Mouse (Mus musculus) layer of hippocampus, postnatal 36 days (tissue): ENCODE data around the gene Inpp5d. TPM values are rescaled to one million over a fixed set of nuclear protein-coding genes. Genes with fewer than 3 reads are reported as not detected.
A peak's percentile ranks its signal among the peaks of the same experiment; 100 is the strongest.

Experiments used
- DNase-seq, 2 experiments: peaks; one replicate each; pipeline ENCODE4 v3.0.0; 2022
- total RNA-seq, 2 experiments: library from RNA; stranded (reverse); gene quantifications; 2 replicates each; pipeline ENCODE4 v1.2.3; 2021

The Inpp5d gene
- 10 to 100 TPM; 14.8 to 20.7 TPM for total RNA-seq

DNA sequence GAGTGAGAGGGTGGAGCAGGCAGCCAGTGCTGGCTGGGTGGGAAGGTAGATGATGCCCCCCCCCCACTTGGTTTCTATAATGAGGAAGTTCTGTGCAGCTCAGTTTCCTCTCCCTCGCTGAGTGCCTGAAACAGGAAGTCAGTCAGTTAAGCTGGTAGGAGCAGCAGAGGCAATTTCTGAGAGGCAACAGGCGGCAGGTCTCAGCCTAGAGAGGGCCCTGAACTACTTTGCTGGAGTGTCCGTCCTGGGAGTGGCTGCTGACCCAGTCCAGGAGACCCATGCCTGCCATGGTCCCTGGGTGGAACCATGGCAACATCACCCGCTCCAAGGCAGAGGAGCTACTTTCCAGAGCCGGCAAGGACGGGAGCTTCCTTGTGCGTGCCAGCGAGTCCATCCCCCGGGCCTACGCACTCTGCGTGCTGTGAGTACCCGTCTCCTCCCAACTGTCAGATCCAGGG lies at the start of gene Inpp5d:
TSS of gene Inpp5d (plus strand) at position 102 of the 458 bp plus-strand sequence.
- DNase-seq = no peak

DNA sequence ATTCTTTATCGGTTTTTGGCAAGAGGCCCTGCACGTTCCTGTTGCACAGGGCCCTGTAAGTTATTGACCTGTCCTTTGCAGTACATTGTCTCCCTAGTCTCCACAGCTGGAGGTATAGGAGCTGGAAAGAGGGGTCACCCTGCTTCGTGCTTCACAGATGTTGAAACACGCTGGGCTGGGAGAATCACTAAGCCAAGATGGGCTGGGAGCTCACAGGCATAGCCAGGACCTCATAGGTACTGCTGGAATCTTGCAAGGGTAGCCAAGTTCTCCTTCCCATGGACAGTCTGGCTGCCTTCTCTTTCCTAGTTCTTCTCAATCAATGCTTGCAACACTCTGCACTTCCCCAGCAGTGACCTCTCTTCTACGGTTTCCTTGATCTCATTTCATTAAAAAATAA lies 46.9 kb upstream of the Inpp5d start:
- DNase-seq = no peak

DNA sequence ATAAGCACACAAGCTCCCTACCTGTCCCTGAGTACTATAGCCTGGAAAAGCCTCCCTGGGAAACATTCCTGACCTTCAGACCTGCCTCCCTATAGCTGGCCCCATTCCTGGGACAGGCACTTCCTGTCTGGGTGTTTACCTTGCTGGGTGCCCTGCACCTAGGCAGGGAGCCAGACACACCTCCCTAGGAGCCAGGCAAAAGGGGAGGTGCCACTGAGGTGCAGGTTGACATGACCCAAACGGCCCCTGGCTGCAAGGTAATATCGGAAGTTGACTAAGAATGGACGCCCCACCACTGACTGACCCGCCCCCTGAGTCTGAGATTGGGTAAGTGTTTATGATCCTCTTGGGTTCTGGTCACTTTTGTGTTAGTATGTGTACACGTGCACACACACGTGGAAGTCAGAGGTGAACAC lies 46.3 kb upstream of the Inpp5d start, which contains the start of gene Ngef:
TSS of gene Ngef (minus strand) at position 71 of the 416 bp plus-strand sequence.
- DNase-seq = no peak

DNA sequence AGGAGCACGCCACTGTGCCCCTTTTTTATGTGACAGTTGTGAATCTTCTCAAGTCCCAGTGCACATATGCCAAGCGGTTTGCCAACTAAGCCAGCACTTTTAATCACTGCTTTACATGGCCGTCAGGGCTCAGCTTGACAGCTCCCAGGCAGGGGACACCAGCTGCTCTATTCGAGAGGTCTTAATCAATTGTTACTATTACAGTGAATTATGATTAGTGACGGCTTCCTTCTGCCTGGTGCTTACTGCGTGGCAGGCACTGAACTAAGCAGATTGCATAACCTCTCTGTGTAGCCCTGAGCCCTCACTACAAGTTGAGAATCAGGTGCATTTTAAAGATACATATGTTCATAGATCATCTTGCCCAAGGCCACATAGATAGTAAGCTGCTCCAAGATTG lies 45.8 kb upstream of the Inpp5d start:
- peak; percentile 5 to 9 for DNase-seq

DNA sequence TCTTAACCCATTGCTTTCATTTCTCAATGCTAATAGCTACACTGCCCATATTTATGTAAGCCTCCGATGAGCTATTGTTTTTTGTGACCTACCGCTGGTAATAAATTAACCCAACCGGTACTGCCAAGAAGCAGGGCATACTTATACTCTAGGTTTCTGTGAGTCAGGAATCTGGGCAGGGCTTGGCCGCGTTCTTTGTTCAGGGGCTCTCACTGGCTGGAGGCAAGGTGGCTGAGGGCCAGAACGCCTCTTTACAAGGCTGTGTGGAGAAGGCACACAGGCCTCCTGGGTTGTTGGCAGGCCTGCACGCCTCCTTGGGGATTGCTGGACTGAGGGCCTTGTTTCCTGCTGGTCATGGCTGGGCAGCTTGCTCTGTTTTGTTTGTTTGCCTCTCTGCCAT lies 45.3 kb upstream of the Inpp5d start:
- peak; percentile 15 to 63 for DNase-seq

DNA sequence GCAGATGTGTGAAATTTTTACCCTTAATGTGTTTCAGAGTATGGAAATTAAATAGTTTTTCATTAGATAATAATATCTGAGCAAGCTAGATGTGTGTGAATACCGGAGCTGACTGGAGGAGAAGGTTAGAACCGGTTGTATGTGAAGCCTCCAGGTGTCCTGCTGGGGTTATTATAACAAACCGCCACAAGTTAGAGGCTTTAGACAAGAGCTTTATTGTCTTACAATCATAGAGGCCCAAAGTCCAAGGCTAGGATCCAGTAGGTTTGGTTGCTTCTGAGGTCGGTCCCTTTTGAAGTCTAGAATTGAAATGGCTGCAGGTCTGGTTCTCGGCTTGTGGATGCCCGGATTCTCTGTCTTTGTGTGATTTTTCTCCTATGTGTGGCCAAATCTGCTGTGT lies 41.1 kb upstream of the Inpp5d start:
- DNase-seq = no peak

DNA sequence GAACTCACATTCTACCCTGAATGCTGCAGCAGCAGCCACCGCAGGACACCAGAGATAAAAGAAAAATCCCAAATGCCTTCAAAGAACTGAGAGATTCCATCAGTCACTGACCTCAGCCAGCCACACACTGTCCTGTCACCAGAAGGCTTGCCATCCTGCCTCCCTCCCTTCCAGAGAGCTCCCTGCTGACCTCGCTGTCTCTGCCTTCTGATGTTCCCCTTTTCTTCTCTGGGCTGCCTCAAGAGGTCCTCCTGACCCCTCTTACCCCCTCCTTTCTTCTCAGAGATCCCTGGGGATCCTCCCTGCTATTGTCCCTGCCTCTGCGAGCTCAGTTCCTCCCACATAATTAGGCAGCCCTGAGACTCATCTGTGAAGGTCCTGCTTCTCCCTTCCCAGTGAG lies 39.3 kb upstream of the Inpp5d start:
- DNase-seq = no peak

DNA sequence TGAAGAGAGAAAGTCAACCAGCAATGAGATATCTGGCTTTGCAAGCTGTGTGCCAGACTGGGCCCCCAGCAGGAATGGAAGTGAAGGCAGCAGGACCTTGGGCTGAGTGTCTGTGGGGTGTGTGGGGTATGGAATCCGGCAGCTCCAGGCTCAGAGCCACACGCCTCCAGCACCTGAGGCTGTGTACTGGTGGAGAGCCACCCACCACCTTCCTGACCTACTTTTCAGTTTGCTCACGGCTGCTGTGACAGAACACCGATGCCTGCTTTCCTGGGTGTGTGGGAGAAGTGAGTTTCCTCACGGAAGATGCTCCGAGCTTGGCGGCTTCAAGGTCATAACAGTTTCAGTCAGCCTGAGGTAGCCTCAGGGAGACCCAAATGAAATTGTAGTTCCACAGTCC lies 30.9 kb upstream of the Inpp5d start:
- no peak for DNase-seq

DNA sequence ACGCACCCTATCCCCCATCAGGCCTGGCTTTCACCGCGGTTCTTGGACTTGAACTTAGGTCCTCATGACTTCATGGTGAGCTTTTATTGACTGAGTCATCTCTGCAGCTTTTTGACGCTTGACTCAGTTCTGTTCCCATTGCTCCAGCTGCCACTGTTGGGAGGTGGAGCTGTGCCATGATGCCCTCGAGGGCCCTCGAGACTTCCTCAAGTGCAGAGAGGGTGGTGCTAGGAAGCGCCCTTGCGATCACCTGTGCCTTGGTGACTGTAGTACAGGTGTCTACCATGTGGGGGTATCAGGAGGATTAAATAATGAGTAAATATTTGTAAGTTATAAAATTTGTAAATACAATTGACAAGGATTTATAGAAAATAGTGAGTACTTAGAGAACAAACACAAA lies 30.1 kb upstream of the Inpp5d start:
- DNase-seq = no peak

DNA sequence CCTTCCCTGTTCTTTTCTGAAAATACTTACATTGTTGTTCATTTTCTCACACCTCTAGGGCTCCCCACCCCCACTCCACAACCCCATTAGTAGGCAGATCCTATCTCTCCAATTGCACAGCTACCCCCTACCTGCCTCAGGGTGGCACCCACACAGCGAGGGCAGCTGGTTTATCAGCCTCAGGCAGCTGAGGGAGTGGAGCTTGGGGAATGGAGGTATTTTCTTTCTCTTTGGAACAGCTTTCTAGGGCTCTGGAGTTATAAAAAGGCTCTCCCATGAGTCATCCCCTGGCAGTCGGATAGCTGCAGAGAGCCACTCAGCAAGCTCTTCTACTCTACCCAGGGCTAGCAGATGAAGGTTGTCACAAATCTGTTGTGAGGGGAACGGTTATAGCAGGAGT lies 25.9 kb upstream of the Inpp5d start:
- DNase-seq = peak; percentile 16 to 26

DNA sequence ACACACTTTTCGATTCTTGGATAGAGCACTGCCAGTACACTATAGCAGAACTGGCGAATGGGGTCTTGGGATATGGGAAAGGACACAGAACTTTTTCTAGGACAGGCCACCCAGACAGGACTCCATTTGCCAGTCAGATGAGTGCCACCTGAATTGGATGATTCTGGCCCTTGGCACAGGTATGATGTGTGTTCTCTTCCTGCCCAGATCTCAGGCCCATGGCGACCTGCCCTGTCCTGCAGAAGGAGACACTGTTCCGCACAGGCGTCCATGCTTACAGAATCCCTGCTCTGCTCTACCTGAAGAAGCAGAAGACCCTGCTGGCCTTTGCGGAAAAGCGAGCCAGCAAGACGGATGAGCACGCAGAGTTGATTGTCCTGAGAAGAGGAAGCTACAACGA lies 25.4 kb upstream of the Inpp5d start:
- no peak for DNase-seq

DNA sequence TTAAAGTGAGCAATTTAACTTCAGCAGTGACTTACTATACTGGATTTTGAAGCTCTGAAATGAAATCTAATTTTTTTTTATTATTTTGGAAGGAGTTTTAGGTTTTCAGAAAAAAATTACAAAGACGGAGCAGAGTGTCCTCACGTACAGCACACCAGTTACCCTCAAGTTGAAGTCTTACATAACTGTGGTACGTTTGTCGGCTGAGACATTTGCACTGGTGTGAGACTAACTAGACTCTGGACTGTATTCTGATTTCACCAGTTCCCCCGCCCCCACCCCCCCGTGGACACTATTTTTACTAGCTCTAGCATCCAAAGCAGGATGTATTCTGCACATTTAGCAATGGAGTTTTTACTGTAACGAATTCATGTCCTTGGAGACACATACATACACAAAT lies 19.6 kb upstream of the Inpp5d start:
- no peak for DNase-seq

DNA sequence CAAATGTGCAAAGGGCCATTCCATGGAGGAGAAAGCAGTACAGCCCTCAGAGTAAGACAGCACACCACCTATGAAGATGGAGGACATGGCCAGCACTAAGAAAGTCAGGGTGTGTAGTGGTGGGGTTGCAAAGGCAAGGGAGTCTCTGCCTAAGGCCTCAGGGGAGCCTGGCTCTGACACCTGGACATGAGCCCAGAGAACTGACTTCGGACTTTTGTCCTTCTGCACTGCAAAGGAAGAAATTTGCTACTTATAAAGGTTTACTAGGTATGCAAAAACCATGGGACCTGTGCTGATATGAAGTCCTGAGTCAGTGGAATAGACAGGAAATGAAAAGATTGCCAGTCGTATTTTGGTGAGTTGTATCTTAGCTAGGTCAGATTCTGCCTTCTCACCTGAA lies 18.3 kb upstream of the Inpp5d start:
- DNase-seq = no peak

DNA sequence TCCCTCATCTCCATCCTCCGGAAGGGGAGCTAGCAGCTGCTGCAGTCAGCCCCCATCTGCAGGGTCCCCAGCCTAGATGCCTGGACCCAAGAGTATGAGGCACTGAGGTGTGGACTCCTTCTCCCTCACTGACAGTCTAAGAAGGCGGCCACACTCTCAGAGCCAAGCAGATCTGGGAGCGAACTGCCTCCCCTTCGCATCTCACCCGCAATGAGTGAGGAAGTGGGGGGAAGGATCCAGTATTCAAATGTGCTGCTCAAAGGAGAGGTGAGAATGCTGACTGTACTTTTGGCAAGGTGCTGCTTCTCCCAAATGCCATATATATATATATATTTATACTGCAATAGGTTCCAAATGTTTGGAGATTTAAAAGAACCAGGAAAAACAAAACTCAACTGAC lies 16.7 kb upstream of the Inpp5d start:
- DNase-seq = no peak

DNA sequence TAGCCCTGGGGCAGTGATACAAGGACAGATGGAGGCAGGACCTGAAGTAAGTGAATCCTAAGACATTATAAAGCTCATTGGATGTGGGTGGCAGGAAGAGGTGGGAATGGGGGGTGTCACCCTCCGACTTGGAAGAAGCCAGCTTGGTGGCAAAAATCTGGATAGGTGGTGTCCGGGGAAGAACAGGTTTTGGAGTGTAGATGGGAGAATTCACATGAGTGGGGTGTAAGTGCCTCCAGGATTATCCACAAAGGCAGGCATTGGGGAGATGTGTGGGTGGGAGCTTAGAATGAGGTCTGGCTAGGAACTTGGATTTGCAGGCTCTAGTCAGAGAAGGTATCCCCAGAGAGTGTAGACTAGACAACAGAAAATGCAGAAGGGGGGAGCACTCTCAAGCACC lies 14.8 kb upstream of the Inpp5d start:
- DNase-seq = no peak

DNA sequence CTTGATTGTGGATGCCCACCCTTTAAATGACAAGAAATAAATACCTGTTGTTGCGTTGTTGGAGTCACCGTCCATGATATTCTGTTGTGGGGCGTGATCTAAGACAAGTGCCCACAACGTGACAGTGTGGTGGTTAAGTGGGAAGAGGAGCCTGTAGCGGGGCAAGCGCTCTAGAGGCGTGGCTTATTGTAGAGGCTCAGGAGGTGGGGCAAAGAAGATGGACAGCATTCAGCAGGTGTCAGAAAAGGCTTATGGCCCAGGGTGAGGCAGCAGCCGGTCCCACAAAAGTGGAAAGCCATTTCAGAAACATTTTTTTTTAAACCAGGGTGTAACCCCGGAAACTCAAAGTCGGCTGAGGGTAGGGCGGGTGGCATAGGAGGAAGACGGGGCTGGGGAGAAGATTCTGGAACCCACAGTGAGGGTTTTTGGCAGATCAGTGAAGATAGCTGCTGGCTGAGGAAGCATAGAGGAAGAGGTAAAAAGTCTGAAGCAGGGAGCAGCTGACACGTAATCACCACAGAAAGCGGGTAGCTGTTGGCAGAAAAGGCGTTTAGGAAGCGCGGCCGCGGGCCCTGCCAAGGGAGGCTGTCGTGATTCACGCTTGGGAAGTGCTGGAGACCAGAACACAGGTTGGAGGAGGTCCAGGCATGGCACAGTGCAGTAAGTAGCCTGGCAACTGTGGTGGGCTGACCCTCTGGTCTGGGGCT lies 12.6 kb upstream of the Inpp5d start:
- DNase-seq = peak; percentile 67 to 70

DNA sequence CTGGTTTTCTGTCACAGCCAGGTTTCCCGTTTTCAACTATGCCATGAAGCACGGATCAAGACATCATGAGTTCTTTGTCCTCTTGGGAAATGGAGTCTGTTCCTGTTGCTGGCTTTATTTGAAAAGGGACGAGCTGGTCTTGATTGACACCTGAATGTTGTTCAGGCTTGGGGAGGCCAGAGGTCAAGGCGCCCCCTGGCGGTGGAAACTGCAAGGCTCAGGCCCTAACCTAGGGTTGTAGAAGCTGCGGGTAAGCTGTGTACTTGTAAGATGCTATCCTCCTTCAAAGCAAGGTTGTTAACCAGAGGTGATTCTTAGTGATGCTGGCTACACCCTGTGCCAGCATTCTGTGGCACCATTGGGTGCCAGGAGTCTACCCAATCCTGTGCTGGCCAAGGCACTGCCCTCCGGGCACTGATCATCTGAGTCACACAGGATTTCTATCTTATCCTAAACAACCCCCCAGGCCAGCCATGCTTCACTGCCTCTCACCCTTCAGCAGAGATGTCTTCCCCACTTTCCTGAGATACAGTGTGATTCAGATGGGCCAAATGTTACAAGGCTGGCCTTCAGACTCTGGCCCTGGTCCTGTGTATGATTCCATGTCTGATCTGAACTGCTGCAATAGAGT lies 11.6 kb upstream of the Inpp5d start:
- DNase-seq = peak in 1 of 2 experiments; percentile 21

DNA sequence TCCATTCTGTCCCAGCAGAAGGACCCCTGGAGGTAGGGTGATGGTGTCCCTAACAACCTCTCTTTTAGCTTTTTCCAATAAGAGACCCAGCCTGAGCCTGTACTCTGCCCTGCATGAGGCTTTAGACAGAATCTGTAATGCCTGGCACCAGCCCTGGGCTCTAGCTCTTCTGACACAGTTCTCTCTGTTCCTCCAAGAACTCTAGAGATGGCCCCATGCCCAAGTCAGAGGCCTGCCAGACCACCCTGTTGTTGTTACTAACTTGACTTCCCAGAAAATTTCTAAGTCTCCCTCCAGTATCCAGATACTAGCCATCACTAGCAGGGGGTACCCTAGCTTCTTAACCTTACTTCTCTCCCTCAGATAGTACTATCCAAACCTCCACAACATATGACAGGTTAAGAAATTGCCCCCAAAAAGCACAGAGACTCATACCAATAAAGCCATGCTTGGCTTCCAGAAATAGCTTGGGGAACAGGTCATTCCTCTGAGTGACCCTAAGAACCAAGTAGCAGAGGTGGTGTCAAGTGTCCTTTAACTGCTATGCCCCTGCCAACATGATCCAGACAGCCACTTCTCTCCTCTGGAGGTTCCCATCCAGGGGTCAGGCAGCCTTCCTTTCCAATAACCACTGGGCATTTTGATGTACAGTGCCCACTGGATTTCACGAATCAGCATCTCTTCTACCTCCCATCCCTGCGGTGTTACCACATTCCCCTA lies 5.4 kb upstream of the Inpp5d start:
- no peak for DNase-seq

DNA sequence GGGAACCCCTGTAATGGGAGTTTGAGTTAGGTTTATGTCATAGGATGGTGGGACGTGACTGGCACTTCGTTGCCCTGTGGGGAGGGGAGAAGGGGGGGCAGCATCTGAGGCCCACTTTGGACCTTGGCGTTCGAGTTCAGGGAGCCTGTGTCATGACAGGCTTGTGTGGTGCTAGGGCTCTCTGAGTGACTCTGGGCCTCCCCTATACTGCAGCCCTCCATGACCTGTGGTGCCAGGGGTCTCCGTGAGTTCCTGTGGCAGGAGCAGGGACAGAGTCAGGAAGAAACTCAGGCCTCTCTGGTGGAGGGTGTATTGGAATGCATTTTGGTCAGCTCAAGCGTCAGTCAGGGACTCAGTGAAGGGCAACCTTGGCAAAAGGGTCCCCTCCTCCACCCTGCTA lies 581 bp downstream of the Inpp5d start:
- no peak for DNase-seq

DNA sequence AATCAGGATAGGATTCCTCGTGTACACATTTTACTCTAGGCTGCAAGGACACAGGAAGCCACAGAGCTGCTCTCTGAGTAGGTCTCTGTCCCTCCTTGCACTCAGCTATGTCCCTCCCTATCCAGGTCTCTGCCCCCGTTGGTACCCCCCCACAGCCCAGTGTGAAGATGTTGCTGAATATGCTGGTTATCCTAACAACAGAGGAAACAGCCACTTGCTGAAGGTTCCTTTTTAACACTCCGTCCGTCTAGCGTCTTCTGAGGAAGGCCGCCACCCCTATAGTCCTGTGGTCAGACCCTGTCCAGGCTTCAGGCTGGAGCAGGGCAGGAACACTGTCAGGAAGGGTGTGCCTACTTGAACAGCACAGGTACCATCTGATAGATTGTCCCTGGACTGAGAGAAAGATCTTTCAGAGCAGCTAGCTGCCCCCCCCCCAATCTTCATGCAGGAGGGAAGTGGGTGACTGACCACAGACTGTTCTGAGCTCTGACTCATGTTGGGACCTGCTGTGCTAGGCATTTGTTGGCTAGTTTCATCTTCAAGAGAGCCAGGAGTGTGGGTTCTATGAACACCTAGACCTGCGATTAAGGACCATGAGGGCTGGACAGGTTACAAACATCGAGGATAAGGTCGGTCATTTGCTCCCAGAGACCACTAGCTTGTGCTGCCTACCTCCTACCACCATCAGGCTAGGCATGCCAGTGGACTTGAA lies 1.2 kb downstream of the Inpp5d start:
- no peak for DNase-seq

DNA sequence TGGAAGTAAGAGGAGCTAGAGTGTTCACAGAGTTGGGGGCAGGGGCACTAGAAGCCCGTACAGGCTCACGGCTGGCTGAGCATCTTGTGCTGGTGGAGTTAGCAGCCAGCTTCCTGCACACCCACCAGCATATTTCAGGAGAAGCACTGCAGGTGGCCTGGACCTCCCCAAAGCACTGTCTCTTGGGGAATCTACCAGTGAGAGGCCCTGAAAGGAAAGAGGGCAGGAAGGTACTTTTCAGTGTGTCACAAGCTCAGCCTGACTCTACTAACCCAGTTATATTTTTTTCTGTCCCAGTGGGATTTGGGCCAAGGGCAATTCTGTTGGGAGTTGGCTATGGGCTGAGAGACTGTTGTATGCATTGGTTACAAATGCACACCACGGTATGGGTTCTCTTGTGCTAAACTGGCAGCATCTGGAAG lies 1.8 kb downstream of the Inpp5d start:
- no peak for DNase-seq

DNA sequence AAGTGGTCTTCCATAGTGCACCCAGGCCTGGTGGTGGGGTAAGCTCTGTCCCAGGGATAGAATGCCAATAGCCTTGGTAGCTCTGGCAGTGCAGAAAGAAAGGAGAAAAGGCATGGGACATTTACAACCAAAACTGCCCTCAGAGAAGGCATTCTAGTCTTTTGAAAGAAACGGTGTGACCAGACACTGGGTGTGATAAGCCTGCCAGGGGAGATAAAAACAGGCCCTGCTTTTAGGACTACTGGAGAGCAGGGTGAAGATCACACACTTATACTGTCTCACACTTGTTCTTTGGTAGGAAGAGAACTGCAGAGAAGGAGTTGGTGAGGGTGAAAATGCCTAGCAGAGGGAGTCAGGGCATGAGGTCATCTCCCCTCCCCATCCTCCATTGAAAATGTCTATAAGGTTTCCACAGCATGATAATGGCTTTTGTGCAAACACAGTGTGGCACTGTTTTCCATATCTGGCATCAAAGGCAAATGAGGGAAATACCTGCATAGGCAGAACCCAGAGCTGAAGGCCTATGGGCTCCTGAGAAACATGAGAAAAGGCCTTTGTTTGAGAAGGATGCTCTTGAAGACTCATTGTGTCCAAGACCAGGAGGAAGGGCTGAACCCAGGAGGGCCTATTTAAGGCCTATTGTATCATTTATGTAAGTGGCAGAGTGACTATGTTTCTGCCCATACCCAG lies 4.0 kb downstream of the Inpp5d start:
- DNase-seq = no peak
